ENCODE assay signal across 25 mouse cellular contexts in the genomic region with DNA sequence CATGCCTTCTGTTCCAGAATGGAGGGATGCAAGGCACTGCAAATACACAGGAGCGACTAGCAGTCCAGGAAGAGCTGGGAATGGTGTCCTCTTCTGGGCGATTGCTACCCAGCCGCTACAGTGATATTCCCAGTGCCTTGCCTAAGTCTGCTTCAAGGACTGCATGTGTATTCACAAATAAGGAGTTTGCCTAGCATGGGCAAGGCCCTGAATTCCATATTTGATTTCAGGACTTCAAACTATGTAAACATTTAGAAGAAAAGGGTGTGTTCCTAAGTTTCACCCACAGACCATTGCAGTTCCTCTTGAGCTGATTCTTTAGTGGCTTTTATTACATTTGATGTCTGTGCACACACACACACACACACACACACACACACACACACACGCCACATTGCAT. TPM values are rescaled to one million over a fixed set of nuclear protein-coding genes. Genes with fewer than 3 reads are reported as not detected.
"Had no signal": no experiment of that assay in that cellular context is flagged by ENCODE, and none has a peak within 500 bp of the region (broad histone marks: within the 10 kb centered on the region; RNA-seq: fewer than 3 reads in every experiment).

No protein-coding gene starts in this region.

- DNase-seq: gastrocnemius, postnatal 14 days; heart, adult 18-20 months; heart, postnatal 10 days; heart, postnatal 4 days; kidney, adult 18-20 months; kidney, adult 8-10 months; kidney, postnatal 10 days; kidney, postnatal 25 days; kidney, postnatal 4 days had no signal

- H3K36me3 ChIP-seq: heart, embryonic 10.5 days; heart, embryonic 12.5 days; hindbrain, embryonic 10.5 days; hindbrain, embryonic 12.5 days; intestine, embryonic 15.5 days; limb, embryonic 10.5 days; limb, embryonic 12.5 days had no signal

- H3K27ac ChIP-seq: heart, embryonic 10.5 days; hindbrain, embryonic 10.5 days; hindbrain, embryonic 12.5 days; hindbrain, embryonic 14.5 days; intestine, embryonic 15.5 days; layer of hippocampus, adult 2 months; left cerebral cortex, adult 2 months; limb, embryonic 10.5 days; limb, embryonic 12.5 days had no signal

- ATAC-seq: forebrain, embryonic 16.5 days; hindbrain, embryonic 16.5 days; inflammation-experienced regulatory T-cells, adult 6 months; intestine, embryonic 15.5 days; intestine, postnatal 0 days had no signal

- H3K9me3 ChIP-seq: heart, embryonic 10.5 days; heart, embryonic 12.5 days; hindbrain, embryonic 10.5 days; hindbrain, embryonic 12.5 days; intestine, embryonic 15.5 days; limb, embryonic 10.5 days; limb, embryonic 12.5 days had no signal

- H3K4me1 ChIP-seq: hindbrain, embryonic 10.5 days had no signal

- H3K4me2 ChIP-seq: heart, embryonic 12.5 days; hindbrain, embryonic 12.5 days; hindbrain, embryonic 14.5 days; intestine, embryonic 15.5 days; limb, embryonic 12.5 days had no signal

- H3K9ac ChIP-seq: heart, embryonic 12.5 days; hindbrain, embryonic 12.5 days; hindbrain, embryonic 14.5 days; intestine, embryonic 15.5 days; limb, embryonic 12.5 days had no signal

- H3K4me3 ChIP-seq: heart, embryonic 10.5 days; heart, embryonic 12.5 days; hindbrain, embryonic 10.5 days; hindbrain, embryonic 12.5 days; intestine, embryonic 15.5 days; layer of hippocampus, adult 2 months; left cerebral cortex, adult 2 months; limb, embryonic 10.5 days; limb, embryonic 12.5 days had no signal

- H3K27me3 ChIP-seq: heart, embryonic 12.5 days; hindbrain, embryonic 12.5 days; intestine, embryonic 15.5 days; limb, embryonic 12.5 days had no signal

RNA-seq across cellular contexts. Expression of gene Apoh, which starts 39.4 kb away (rescaled TPM):
- polyA plus RNA-seq: heart, embryonic 14.5 days; hindbrain, embryonic 10.5 days; inflammation-experienced regulatory T-cells, adult 6 months; kidney, embryonic 14.5 days; limb, embryonic 10.5 days; limb, embryonic 12.5 days had no signal
